Mouse (Mus musculus) ovary, adult 2 months (tissue): ENCODE measurements around the gene Sema3d. TPM values are rescaled to one million over a fixed set of nuclear protein-coding genes. Genes with fewer than 3 reads are reported as not detected.

ENCODE experiments used
- polyA plus RNA-seq: library from polyadenylated mRNA; depleted of rRNA; stranded (reverse); fragments of >200 nt; gene quantifications from 2 replicates; pipeline ENCODE4 v1.2.3, GENCODE M21; 2012; rRNA removed

The Sema3d gene
- 3.7 and 9.3 TPM in 2 replicates for polyA plus RNA-seq

DNA sequence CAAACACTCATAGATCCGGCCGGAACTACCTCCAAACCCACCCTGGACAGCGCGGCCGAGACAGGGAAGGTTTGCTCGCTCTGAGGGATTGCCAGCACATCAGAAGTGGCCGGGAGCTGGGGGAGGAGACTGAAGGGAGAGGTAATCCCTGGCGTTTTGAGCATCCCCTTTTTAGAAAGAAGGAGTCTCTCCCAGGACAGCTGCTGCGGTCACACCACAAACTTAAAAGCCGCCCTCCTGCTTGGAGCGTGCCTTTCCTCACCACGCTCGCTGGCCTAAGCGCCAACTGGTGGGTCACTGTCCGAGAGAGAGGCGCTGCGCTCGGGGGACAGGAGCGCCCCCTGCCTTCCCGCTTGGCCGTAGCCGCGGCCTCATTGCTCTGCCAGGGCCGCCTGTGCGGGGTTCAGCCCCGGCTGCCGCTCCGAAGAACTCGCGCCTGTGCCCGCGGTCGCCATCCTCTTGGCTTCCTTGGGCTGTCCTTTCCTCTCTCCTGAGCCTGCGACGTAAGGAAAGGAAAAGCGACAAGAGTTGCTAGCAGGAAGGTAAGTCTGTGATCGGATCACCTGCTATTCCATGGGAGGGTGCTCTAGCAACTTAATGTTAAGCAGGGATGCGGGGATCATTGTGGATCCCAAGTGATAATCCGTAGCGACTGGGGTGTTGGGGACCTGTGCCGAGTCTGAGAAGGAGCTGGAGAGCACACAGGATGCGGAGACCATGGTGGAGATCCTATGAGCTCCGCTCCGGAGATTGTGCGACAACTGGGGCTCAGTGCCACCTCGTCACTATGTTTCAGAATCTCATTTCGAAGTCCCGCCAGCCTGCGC lies at the start of gene Sema3d:
Gene Sema3d, plus strand, starts transcription at position 253 of the 827 bp plus-strand sequence.

